Mouse (Mus musculus) bone marrow, adult 2 months (tissue): ENCODE data around the gene Repin1.

Experiments used
- CTCF ChIP-seq: fragments of 200-500 bp; IDR thresholded peaks from 2 replicates; pipeline ENCODE4 v1.5.1; 2011; ENCODE audit warnings: low read length, control low read depth; ENCODE audit not compliant: control insufficient read depth, insufficient read depth
- POLR2A ChIP-seq: fragments of 200-500 bp; IDR thresholded peaks from 2 replicates; pipeline ENCODE4 v1.6.1; 2011; ENCODE audit warnings: low read depth, mild to moderate bottlenecking, control low read depth, low read length, borderline replicate concordance; ENCODE audit not compliant: control insufficient read depth

DNA sequence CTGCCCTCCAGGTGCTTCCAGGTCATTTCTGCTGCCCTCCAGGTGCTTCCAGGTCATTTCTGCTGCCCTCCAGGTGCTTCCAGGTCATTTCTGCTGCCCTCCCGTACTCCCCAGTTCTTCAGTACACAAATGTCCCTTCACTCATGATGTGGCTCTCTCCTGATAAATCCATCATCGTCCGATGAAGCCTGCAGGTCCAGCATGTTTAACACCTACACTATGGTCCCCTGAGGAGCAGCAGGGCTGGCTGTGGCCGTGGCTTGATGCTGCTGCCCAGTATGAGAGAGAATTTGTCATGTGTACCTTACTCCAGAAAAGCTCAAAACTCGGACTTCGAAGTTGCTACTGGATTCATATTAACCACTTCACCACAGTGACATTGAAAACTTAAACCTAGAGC, 47.7 kb downstream of the Repin1 start:
- TF ChIP-seq CTCF (no peak), POLR2A (no peak)
